Mouse (Mus musculus): ENCODE measurements at regions not wholly inside any gene's neighbourhood (a gene's known extent, or its start where the extent isn't known, plus 50 kb on each side); places are given as distances from the start of the nearest gene placed in this dataset.

DNA sequence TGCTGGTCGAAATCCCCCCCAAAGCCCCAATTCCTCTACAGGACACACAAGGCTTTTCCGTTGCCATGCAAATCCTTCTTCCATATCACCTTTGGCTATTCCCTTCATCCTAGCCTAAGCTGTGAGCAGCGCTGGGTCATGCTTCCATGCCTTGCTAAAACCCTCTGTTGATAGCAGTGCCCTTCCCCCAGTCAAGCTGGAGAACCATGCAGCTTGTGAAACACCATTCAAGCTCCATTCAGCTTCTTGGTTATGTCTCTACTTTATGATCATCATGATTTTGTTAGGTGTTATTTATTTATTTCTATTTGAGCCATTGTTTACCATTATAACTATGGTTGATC is 105.7 kb downstream of the Lrig3 start:
- TF ChIP-seq POLR2A (IDR thresholded peaks at IDR 0.05; ENCODE audit: extremely low read depth, insufficient read depth, low read length): no peak
- no peak for TF ChIP-seq CTCF (IDR thresholded peaks at IDR 0.05; ENCODE audit: low read depth, low read length)
